Mouse (Mus musculus): ENCODE measurements around the gene Rgs12.

- no peak for TF ChIP-seq CTCF (IDR thresholded peaks at IDR 0.05; ENCODE audit: extremely low read depth, insufficient read length, insufficient replicate concordance, low read depth, low read length)
- TF ChIP-seq POLR2A (IDR thresholded peaks at IDR 0.05; ENCODE audit: low read depth, low read length), result no peak
Measured at GRCm38 (mm10) chr5:35054628-35055027, 105.4 kb downstream of the Rgs12 start.
